Mouse (Mus musculus) ES-CJ7 (cell line): ENCODE measurements at regions not wholly inside any gene's neighbourhood (a gene's known extent, or its start where the extent isn't known, plus 50 kb on each side); places are given as distances from the start of the nearest gene placed in this dataset.

Experiments
- DNase-seq: peaks from one replicate; pipeline ENCODE4 v3.0.0; 2011; ENCODE audit warnings: low read depth, low spot score

DNA sequence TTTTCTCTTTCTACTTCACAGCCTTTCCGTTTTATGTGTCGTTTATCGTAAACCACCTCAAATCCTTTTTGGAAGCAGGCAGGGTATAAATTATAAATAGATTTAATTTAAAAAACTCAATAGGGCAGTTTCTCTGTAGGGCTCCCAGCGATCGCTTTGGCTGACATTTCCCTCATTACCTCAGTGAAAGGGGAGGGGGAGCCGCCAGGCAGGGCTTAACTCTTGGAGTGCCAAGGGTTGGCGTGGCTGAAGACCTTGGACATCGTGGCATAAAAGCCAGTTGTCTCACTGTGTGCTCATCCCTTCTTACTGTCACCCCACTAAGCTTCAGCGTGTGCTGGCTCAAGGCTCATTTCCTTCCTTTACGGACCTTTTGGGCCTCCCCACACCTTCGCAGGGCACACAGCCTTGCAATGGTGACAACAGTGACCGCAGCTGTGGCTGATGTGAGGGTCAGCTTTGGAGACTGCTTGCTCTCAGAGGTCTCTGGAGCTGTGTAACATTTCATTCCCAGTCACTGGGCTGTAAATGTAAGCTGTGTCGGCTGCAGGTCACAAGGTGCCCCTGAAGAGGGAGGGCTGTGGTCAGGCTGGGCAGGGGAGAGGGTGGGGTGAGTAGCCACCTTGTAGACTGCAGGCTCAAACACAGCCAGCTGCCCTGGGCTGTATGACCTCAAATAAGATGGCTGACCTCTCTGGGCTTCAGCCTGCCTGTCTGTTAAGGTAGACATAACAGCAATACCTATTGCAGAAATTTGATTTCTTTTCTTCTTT is 81.6 kb upstream of the Stx16 start:
- no peak for DNase-seq

DNA sequence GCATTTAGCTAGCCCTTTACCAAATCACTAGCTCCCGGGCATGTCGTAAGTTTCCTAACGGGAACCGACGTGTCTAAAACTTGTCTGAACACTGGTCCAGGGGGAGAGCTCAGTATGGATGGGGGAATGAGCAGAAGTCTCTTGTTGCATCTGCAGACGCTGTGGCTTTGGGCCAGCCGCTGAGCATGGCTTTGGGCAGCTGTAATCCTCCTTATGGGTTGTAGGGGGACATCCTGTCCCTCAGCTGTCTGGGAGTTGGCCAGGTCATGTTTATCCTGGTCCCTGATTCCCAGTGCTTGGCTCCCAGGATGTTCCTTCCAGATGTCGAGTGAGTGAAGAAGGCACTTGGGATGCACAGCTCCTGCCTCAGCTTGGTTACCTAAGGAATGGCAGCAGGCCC is 71.4 kb upstream of the Stx16 start:
- no peak for DNase-seq

DNA sequence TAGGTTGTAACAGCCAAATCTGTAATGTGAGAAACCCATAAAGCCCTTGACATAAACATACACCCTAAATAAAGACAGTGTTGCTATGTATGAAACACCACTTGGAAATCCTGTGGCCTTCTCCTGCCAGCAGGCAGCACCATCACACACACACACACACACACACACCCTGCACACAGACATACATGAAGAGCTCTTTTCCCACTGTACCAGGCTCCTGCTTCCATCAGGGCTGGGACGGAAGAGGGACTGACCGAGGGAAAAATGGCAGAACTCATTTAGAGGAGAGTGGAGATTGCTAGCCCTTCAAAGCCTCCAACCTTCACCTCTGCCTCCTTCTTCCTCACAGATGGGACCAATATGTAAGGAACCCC is 68.1 kb upstream of the Stx16 start:
- no peak for DNase-seq

DNA sequence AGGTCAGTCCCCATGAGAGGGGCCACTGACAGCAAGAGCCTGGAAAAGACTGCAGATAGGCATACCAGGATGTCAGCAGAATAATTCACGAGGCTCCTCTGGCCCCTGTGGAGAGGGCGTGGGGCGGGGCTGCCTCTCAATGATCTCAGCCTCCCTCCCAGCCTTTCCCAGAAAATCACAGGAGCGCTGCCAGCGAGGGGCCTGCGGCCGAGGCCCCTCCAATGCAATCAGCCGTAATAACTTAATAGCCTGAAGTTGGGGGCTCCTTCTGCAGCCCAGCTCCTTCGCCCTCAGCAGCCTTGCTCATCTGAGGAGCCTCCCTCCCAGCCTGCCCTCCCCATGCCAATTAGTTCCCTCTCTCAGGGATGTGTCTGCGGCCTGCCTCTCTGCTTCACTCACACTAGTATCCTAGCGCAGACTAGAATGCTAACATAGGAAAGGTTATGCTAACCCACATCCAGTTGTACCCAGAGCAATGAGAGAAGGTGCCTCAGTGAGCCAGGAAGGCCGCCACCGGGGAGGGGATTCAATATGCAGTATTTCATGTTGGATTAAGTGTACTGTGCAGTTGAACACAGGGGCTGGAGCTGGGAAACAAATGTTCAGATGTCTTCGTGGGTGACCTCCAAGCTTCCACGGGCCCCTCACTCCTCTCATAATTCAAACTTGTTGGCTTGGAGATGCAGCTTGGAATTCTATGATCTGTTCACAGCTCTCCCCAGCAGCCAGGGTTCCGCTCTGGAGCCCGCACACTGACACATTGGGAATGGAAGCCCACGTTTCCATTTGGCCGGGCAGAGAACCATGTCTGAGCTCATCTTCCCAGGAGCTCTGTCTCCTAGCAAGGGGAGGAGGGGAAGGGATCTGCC is 67.5 kb upstream of the Stx16 start:
- DNase-seq, result peak; percentile 36

DNA sequence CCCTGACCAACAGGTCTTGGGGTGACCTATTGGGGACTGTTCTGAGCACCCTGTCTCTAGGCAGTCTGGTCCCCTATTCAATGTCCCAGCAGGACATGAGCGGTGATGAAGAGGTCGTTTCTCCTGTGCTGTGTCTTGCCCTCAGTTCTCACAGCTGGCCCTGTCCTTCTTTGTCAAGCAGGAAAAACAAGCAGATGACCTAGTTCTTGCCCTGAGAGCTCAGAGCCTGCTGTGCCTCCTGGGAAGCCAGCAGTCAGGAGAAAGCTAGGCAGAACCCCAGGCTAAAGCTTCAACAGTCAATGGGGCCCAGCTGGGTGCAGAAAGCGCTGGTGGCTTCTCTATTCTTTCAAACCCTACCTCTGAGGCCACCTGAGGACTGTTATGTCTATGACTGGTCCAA is 66.1 kb upstream of the Stx16 start:
- DNase-seq, result no peak

DNA sequence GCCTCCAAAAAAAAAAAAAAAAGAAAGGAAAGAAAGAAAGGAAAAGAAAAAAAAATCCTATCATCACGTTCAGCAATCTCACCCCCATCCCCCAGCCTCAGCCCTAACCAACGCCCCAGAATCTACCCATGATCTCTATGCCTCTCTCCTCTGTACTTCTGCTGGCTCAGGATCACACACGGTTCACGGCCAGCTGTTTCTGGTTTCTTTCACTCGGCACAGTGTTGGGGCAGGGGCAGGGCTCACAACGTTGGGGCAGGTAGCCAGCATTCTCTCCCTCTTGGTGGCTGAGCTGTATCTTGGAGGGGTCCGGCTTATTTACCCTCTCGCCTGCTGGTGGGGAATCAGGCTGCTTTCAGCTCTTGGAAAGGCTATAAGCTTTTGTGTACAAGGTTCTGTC is 64.7 kb upstream of the Stx16 start:
- DNase-seq, result no peak

DNA sequence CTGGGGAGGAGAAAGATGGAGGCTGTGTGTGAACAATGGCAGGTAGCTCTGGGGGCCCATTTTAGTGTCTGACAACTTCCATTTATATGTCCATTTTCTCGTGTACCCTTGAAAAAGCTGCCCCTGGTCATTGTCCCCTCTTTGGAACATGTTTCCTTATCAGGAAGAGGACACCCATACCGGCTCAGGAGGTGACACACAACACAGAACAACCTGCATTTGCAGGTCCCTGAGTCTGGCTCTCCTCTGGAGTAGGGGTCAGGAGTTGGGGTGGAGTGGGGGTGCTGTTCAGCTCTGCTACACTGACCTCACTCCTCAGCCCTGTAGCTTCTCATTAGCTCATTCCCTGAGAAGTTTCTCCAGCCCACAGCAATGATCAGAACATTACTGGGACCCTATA is 61.7 kb upstream of the Stx16 start:
- no peak for DNase-seq

DNA sequence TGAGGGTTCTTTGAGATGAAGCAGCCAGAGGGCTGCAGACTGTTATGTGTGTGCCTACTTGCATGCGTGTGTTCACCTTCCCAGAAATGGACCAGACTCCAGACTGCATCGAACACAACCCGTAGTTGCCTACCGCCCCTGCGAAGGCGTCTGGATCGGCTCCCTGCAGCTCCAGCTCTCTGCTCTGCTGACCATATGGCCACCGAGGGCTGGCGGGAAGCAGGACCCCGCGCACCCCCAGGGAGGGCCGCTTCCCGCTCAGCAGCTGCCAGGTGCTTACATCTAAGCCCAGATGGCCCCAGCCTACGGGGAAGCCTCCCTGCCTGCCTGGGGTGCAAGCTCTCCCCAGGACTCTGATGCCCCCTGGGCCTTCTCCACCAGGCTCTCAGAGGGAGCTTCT is 60.8 kb upstream of the Stx16 start:
- no peak for DNase-seq

DNA sequence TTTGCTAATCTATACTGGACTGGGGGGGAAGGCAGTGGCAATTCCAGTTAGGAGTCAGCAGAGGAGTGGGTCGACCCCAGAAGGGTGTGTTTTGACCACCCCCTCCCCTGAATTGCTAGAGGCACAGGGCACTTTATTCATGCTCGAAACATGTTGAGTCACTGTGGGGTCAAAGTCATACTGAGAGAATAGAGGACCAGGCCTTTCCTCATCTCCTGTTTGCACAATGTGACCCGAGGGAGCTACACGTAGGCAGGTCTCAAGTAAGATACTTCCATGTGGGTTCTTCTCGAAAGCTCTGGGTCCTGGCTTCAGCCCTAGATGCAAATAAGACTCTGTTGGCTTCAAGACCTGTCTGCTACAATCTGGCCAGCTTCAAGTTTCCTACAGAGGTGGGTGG is 60.0 kb upstream of the Stx16 start:
- no peak for DNase-seq

DNA sequence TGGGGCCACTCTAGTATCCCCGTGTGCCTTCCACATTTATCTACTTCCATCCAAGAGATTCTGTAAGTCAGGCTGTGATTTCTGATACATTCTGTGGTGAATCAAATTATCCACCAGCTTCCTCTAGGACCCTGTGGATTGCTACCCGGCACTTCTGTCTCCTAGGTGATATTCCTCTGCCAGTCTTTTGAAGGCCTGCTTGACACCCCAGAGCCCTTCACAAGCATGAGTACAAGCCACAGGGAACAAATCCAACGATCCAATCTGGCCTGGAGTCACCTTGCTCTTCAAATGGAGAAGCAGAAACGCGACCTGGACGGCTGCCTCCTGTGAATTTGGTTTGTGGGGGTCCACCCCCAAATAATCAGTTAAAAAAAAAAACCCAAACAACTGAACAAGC is 59.1 kb upstream of the Stx16 start:
- DNase-seq, result no peak

DNA sequence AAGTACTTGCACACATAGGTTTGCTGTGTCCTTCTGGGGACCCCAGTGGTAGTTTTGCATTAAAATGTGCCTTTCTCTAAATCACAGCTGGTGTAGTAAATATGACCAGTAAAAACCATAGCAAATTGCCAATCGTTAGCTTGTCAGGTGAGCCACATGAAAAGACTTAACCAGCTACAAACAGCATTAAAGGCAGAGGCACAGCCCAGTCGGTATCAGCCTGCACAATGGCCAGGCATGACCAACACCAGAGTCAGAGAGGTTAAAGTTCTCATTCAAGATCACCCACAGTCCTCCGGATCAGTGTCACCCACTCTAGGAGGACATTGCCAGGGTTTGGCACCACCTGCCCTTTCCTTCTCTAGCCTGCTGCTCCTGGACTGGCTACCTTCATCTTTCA is 58.5 kb upstream of the Stx16 start:
- no peak for DNase-seq

DNA sequence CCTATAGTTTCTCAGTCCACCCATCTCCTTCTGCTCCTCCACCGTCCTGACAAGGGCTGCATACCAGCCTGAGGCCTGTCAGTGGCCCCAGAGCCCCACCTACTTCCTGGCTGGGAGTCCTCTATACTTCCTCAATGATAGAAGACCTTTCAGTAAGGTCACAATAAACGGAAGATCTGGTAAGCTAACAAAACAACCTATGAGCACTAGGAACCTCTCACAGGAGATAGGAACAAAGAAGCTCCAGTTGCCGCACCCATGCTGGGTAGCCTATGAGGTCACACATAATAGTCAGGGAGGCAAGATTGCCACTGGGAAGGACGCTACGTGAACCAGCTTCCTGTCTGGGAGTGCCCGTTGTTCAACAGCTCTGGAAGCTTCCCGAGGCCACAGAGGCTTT is 58.1 kb upstream of the Stx16 start:
- peak; percentile 17 for DNase-seq

DNA sequence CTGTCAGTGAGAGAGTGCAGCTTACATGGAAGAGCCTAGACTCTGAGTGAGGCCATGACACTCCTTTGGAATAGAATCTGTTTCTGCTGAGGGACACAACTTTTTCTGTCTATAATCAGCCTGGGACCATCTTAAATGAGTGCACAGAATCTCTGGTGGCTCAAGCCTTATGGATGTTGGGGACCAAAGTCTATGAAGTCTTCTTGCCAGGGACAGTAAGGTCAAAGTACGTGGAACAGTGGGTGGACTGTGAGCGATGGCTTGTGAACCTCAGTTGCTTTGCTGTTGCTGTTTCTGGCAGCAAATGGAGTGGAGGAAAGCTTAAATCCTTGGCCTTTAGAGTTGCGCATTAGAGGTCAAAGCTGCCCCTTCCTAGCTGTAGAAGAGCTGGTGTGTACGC is 57.1 kb upstream of the Stx16 start:
- no peak for DNase-seq

DNA sequence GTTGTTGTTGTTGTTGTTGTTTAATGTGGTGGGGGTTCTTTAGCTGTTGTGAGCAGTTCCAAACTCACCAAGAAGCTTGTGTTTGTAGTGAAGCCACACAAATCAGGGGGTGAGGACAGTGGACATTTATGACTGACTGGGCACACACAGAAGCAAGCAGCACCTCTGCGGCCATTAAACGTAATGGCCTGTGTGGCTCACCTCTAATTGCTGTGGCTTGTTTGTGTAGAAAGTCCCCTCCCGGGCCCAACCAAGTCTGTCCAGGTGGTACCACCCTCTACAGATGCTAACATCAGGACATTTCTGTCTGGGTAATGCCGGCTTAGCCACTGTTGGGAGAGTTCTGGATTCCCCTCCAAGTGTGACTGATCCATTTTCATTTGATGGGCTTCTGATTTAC is 56.1 kb upstream of the Stx16 start:
- DNase-seq, result no peak

DNA sequence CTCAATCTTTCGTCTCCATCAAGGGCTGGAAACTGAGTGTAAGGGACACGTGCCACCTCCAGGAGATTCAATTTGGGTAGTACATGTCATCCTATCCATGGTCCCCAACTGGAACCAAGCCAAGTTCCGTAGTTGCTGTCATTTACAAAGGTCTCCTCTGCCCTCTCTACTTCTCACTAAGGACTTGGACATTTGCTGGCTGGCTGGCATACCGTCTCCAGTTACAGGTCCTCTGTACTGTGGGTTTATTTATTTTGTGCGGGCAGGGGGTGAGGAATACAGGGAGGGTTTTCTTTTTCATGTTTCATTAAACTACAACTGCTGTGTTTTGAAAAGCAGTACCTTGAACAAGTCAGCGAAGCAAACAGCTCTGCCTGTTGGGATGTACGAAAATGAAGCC is 55.7 kb upstream of the Stx16 start:
- DNase-seq, result no peak

DNA sequence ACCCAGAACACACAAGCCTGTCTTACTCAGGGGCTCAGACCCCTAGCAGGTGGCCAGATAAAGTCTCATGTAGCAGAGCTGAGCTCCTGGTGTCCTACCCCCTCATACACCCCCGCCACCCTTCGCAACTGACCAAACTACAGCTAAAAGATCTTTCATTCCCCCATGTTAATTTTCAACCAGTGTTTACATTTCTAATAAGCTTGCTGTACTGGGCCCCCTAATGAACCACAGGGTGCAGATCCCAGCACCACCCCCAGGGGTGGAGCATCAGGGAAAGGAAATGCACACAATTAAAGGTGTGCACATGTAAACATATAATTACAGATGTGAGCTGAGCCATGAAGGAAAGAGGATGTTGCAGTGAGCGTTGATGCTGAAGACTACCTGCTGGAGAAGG is 54.6 kb upstream of the Stx16 start:
- no peak for DNase-seq

DNA sequence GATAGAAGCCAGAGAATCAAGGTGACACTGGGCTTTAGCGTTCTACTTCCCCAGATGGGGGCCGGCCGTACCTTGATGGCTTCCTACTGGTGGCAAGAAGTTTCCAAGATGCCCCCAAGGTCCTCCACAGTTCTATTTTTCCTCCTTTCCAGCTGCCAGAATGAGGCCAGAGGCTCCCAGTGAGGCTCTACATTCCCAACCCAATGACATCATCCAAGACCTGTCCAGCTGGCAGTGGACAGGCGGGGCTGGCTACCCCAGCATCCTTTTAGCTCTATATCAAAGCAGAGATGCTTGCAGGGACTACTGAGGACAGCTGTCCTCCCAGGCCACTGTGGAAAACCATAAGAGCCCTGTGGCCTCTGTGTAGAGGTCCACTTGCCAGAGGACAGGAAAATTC is 53.8 kb upstream of the Stx16 start:
- no peak for DNase-seq

DNA sequence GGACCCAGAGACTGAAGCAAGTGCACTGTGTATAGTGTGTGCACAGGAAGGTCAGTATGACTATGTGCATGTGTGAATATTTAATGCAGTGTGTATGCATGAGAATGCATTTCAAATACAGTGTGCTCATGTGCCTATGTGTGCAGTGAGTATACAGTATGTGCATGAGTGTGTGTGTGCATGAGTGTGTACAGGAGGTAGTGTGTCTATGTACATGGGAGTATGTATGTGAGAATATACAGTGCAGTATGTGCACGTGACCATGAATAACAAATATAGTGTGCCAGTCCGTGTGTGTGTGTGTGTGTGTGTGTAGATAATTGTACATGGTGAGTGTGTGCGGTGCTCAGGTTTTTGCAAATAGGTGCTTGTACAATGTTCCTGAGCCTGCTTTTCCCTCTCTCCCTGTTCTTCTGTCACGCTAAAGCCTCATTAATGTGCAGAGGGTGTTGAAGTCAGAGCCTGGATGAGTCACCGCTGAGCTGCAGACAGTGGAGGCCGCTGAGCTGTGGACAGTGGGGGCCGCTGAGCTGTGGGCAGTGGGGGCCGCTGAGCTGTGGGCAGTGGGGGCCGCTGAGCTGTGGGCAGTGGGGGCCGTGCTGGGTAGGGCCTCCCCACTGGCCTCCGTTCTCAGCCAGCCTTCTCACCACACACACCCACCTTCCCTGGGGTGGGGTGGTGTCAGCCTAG is 50.8 kb upstream of the Stx16 start:
- no peak for DNase-seq
